Mouse (Mus musculus): Measurements from ENCODE around the gene Cpa2.

DNA sequence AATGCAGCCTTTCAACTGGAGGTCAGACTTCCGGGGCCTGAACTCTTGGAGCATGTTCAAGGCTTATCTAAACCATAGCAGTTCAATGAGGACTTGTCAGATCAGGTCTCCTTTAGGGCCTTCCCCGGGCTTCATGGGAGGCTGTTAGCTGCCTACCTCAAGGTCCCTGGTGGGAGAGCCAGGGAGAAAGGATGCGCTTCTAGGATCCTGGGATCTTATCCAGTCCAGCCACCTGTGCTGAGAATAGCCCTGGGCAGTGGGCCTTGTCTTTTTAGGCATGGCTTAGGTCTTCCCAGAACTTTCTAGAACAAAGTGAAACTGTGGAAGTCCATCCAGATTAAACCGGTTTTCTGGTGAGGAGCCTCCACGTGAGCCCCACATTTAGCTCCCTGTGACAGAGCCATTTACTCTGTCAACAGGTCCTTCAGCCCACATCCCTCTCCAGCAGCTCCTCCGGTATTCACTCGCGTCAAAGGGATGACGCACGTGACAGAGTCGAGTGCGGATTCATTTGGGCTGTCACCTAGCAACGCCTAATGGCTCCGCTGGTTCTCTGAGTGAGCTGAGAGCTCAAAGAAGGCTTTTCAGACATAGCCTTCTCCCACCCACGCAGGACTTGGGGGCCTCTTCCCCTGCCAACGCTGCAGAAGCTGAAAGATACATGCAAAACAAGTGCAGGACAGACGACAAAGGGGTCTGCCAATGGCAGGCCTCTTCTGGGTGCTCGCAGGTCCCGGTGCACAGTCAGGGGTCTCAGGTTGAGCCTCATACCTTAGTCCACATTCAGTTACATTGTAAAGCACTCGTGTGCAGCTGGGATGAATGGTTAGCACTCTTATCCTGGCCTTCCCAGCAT lies 31.3 kb downstream of the Cpa2 start:
- TF ChIP-seq MAFK (IDR thresholded peaks at IDR 0.05; ENCODE audit: insufficient read depth, low read depth, low read length): no peak
- TF ChIP-seq ZC3H11A (IDR thresholded peaks at IDR 0.05; ENCODE audit: borderline replicate concordance, low read depth, low read length): no peak
- no peak for TF ChIP-seq CHD2 (IDR thresholded peaks at IDR 0.05; ENCODE audit: low read depth, low read length)
- no peak for TF ChIP-seq ZNF384 (IDR thresholded peaks at IDR 0.05; ENCODE audit: low read depth, low read length)

Measured in ES-E14 (cell line).